Mouse (Mus musculus): ENCODE data around the gene Ndufv3.

DNA sequence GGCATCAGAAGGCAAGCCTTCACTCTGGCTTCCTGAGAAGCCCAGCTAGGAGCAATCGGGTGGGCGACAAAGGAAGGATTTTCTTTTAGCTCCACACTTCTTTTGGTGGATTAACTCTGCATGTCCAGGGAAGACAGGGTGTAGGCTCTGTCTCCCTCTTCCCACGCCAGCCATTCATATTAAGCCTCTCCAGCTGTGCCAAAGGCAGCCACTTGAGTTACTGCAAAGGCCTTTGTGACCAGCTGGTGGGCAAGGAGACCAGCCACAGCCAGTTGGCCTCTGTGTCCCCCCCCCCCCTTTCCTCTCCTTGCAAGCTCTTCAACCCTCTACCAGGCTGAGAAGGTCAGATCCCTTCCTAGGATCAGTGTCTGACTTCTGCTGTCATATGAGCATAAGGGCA lies 28.1 kb downstream of the Ndufv3 start:
- TF ChIP-seq CTCF (IDR thresholded peaks at IDR 0.05; ENCODE audit: low read depth) (no peak), EP300 (IDR thresholded peaks at IDR 0.05; ENCODE audit: low read depth) (no peak)
